Mouse (Mus musculus): ENCODE measurements around the gene Gria2.

Gria2 gene

GRCm38 (mm10) chr3:80775971-80776370 lies 26.7 kb downstream of the Gria2 start:
- no peak for DNase-seq (ENCODE audit: low read depth, low spot score)

- no peak for DNase-seq (ENCODE audit: low read depth, low spot score)
Measured at GRCm38 (mm10) chr3:80774005-80774764, 28.4 kb downstream of the Gria2 start.

GRCm38 (mm10) chr3:80773232-80773631 lies 29.4 kb downstream of the Gria2 start:
- DNase-seq (ENCODE audit: low read depth, low spot score) = no peak

DNA sequence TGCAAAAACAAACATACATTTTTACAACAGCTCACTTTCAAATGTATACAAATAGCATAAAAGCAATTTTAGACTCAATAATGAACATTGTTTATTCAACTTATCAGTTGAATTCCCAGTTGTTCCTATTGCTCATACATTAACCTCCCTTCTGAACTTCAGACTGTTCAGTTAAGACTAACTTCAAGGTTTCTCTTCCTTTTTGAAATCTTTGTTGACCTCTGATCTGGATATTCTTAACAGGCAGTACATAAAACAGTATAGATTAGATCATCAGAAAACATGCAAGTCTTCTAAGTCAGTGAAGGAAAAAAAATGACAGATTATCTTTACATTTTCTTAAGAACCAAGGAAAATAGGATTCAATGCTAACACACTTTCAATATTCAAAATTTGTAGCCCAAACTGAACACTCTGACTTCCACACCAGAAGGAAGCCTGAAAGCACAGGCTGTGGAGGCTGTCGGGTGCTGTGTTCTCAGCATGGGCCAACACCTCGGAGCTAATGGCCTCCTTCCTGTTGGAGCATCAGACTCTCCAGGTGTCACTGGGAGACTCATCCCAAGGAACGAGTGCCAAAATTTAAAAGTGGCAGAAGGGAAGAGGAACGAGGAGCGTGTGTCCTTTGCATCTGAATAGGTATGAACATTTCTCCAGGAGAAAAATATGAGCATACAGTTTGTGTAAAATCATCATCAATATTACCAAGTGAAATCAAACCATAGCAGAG lies 33.0 kb downstream of the Gria2 start:
- no peak for DNase-seq (ENCODE audit: low read depth, low spot score)

DNA sequence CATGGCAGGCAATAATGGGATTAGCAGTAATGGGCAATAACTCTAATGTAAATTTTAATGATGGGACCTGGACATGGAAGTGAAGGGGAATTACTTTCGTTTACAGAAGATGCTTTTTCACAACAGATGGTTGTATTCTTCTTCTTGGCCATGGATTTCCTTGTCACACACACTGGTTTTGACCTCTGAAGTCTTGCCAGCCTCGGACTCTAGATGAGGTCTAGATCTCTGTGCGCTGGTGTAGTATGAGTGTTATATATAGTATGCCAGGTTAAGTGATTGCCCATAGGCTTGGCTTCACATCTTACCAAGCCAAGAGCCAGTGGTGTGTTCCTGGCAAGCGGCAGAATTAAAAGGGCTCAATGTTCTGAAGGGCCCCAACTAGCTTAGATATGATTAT lies 43.7 kb downstream of the Gria2 start:
- no peak for DNase-seq (ENCODE audit: low read depth, low spot score)

GRCm38 (mm10) chr3:80758363-80758762 lies 44.3 kb downstream of the Gria2 start:
- no peak for DNase-seq (ENCODE audit: low read depth, low spot score)

DNA sequence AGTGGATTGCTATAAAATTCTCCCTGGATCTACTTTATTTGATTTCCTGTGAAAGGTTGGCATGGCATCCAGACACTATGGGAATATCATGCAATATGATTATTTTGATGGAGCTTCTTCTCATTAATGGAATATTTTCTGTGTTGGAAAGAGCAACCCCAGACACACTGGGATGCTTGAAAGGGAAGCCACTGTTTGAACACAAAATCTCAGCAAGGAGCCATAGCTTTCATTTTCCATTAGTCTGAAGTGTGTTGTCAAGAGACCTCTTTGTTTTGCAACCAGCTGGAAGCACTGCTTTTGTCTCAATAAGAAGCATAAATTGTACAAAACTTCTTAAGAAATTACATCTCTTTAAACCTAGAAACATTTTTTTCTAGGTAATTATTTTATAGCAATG lies 51.8 kb downstream of the Gria2 start:
- no peak for DNase-seq (ENCODE audit: low read depth, low spot score)

DNA sequence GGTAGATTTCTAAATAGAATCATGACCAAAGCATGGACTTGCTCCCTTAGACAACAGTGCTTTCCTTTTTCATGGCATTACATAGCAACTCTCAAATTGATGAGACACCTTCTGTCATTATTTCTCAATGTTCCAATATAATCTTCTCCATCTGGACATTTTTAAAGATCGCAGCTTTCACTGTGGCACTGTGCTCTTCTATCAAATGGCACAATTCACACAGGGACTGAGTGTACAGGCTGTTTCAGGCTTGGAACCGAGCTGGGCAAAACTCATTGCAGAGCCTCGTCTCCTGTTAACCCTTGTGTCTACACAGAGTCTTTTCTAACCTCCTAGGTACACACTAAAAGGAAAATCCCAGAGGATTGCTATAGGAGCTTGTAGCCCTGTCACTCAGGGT lies 77.4 kb downstream of the Gria2 start:
- DNase-seq (ENCODE audit: low read depth, low spot score) = no peak

DNA sequence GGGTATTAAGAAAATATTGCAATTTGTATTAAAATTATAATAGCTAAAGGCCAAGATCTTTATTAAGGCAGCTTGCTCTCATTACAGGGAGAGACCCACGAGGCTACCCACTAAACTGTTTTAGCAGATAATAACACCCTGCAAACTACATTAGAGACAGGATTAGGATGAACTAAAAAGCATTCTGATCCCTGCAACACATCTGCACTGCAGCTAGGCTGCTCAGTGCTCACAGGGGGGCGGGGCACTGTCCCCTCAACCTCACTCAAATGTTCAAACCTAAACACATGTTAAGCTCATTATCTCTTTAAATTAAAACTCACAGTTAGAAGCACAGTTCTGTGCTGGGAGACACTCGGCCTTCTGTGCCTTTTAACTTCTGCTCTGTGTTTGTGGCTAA lies 89.5 kb downstream of the Gria2 start:
- no peak for DNase-seq (ENCODE audit: low read depth, low spot score)

GRCm38 (mm10) chr3:80708992-80709391 lies 93.6 kb downstream of the Gria2 start:
- no peak for DNase-seq (ENCODE audit: low read depth, low spot score)

DNA sequence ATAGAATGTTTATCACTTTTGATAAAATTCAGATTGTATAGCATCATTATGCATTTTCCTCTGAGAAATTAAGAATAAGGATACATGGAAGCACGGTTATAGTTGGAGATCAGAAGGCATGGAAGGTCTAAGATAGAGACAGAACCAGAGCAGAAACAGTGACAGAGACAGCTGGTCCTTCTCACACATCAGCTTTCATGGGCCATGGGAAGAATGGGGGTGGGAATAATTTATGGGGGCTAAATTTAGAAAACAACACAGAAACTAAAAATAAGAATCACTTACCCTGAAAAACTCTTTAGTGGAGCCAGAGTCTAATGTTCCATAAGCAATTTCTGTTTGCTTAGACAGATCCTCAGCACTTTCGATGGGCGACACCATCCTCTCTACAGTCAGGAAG lies 100.5 kb downstream of the Gria2 start:
- no peak for DNase-seq (ENCODE audit: low read depth, low spot score)

DNA sequence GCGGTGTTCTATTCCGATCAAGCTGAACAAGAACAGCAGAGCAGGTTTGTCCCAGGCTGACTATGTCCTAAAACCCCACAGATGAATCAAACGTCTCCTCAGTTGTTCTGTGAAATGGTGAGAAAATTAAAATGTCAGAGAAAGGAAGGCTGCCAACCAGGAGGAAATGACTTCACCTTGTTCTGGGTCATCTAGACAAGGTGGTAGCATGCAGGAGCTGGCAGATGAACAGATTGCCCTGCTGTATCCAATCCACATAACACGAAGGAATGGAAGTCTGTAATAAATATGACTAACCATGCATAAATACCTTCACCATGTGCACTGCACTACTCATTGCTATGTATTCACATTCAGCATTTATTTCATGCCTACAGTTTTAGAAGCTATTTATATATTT lies 105.1 kb downstream of the Gria2 start:
- no peak for DNase-seq (ENCODE audit: low read depth, low spot score)

GRCm38 (mm10) chr3:80694965-80695364 lies 107.7 kb downstream of the Gria2 start:
- no peak for DNase-seq (ENCODE audit: low read depth, low spot score)

DNA sequence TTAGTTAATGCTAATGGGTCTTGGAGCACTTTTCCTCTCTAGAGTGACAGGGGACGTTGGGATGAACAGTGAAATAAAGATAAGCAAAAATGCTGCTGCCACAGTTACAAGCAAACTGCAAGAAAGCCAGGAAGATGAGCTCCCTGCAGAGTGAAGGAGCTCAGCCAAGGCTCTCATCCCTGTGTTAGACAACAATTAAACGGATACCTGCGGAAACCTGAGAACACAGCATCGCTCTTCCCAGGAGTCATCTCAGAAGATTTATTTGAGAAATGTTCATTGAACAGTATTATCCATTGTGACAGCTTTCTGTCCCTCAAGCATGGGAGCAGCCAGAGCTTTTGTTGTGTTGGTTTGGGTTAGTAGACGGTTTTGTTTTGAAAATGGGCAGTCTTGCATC lies 137.5 kb downstream of the Gria2 start:
- no peak for DNase-seq (ENCODE audit: low read depth, low spot score)

GRCm38 (mm10) chr3:80663293-80663692 lies 139.3 kb downstream of the Gria2 start:
- no peak for DNase-seq (ENCODE audit: low read depth, low spot score)

- no peak for DNase-seq (ENCODE audit: low read depth, low spot score)
Measured at GRCm38 (mm10) chr3:80661838-80662237, 140.8 kb downstream of the Gria2 start.

- DNase-seq (ENCODE audit: low read depth, low spot score) = no peak
Measured at GRCm38 (mm10) chr3:80652213-80652612, 150.4 kb downstream of the Gria2 start.
